Mouse (Mus musculus): ENCODE measurements around the gene St8sia6.

DNA sequence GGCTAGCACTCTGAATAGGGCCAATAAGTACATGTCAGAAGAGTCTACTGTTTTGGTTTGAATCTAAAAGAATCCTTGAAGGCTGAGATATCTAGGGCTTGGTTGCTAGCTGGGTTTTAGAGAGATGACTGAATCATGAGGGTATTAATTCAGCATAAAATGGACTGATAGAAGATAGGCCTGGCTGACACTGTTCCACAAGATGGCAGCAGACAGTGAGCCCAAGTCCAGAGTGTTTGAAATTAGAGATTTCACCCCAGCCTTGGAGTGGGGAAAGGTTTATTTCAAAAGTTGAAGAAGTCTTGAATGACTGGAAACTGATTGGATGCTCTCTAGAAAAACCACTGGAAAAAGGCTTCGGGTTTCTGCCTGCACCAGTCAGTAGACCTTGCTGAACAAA is 17.4 kb downstream of the St8sia6 start:
- TF ChIP-seq CTCF (IDR thresholded peaks at IDR 0.05; ENCODE audit: low read depth) = no peak
- no peak for TF ChIP-seq EP300 (IDR thresholded peaks at IDR 0.05; ENCODE audit: low read depth)
